Mouse (Mus musculus): ENCODE measurements around the gene Gsta2. TPM values are rescaled to one million over a fixed set of nuclear protein-coding genes. Genes with fewer than 3 reads are reported as not detected.
"Not testable (repeated sequence)": the region's sequence is repeated elsewhere in the genome, so short reads cannot be mapped to it uniquely, and the experiment has no call there.

Gene Gsta2
- 1 to 10 TPM in 2 of 4 experiments, not detected in 2; 6.1 to 7.5 TPM for total RNA-seq (2022)

DNA sequence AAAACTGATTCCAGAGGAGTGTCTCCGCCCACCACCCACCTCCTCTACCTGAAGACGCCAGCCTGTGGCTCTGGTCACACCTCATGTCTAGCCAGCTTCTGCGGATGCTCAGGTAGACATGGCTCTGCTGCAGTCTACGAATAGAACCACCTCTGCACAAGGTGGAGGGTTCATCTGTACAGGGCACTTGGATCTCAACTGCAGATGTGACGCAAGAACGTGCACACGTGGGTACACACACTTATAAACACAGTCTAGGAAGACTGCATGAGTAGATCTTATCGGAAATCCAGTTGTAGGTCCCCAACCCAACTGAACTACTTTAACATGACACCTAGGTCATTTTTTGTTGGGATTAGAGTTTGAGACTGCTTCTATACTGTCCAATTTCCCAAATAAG, at the start of gene Gsta2:
Gene Gsta2, minus strand, starts transcription at position 178 of the 400 bp plus-strand sequence.
- no peak for DNase-seq

DNA sequence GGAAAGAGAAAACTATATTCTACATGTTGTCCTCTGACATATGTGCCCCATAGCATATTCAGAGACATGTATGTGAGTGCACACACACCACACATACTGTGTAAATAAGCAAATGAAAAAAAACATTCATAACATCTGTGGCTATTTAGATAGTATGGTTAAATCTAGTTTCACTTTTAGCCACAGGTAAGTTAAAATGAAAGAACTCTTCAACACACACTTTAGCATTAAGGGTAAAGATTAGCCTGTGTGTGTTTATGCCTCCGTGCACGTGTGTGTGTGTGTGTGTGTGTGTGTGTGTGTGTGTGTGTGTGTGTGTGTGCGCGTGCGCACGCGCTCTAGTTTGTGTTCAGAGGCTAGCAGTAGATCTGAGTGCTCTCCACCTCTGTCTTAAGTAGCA, 46.0 kb upstream of the Gsta2 start:
- no peak for DNase-seq

DNA sequence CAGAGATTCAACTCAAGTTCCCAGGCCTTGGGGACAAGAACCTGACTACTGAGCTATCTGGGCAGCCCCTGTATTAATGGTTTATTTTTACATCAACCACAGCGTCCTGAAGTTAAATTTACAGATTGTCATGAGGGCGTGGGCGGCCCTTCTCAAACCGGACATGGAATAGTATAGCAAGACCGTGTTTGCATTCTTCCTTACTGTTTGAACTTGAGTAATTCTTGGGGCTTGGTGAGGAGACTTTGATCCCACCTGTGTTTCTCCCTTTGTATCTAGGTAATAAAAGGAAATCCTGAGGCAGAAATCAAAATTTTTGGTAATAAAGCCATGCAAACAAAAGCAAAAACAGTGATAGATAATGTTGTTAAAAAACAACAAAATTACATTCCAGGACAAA, 45.0 kb upstream of the Gsta2 start:
- no peak for DNase-seq

DNA sequence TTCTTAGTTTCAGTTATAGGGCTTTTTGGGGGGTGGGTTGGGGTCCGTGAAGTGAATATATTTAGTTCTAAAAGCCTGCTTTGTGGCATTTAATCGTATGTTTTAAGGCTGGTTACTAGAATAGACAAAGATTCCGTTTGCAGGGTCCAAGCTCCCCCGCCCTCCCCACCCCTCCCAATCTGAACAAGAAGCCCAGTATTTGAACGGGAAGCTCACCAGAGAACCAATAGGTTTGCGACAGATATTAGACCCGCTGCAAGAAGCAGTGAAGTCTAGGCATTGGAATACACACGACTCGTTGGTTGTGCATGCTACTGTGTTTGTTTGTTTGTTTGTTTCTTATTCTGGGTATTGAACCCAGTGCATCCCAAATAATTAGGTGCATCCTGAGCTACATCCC, 40.9 kb upstream of the Gsta2 start:
- DNase-seq, result no peak

DNA sequence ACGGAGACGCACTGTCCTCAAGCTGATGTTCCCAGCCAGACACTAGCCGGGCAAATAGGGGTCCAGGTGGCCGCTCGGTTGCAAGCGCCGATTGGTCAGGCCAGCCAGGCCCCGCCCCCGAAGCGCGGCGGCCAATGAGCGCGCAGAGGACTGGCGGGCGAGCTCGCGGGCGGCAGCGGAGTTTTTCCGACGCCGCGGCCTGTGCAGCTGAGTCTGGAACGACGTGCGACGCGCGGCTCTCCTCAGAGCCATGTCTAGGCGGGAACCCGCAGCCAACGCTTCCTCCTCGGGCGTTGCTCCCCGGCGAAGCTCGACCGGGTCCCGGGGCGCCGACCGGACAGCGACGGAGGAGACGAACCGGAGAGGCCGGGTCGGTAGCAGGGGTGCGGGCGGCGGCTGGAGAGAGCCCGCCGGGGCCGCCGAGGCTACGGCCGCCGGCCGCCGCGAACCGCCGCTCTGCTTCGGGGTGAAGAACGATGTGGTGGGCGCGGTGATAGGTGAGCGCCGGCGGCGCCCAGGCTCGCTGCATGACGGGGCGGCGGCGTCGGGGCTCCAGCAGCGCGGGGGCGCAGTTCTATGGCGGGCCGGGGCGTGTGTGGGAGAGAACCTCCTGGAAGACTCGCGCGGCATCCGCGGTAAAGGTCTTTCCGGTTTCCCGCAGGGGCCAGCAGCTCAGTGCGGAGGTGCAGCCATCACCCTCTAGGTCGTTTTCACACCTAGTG, 40.2 kb upstream of the Gsta2 start, which contains the start of gene Ddx43:
Gene Ddx43, plus strand, starts transcription at position 148 of the 722 bp plus-strand sequence.
- no peak for DNase-seq

DNA sequence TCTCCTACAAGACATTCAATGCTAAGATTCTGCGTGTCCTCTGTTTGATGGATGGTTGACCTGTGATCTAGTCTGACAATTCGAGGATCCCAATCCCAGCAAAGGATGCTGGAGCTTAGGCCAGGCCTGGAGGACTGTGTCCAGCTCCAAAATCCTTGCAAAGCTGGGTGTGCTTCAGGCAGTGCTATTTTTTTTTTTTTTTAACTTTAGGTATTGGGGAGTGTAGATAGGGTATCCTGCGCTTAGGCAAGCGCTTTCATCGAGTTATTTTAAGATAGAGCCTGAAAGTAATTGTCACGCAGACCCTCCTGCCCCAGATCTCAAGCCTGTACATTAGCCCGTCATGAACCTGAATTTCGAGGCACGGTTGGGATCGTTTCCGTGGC, 39.6 kb upstream of the Gsta2 start:
- DNase-seq, result no peak

DNA sequence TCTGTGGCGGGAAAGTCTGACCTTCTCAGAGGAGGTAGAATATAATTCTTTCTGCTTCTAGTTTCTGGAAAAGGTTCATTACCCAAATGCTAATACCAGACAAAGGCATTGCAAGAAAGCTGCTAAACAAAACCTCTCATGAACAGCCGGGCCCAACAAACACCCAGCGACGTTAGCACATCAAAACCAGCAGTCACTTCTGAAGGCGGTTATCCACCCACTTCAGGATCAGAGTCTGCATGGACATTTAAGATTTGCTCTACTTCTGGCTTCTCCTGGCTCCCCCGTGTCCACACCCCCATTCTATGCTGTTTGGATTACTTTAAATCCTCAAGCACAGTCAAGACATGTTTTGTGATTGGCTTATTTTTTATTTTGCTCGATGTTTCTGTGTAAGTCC, 39.0 kb upstream of the Gsta2 start:
- DNase-seq, result no peak

DNA sequence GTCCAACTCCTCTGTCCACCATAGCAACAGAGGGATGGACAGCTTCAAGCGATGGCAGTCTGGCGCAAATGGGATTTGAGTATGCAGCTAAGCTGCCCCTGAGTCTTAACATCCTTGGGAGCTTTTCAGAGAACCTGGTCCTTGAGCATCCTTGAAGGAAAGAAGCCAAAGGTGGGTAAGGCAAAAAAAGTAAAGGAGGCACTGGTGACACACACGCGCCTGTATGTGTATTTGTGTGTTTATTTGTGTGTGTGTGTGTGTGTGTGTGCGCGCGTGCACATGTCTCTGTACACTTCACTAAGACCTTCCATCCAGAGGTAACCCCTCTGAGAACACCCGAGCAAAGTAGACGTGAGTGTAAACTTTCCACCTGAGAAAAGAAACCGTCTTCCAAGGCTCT, 38.2 kb upstream of the Gsta2 start:
- no peak for DNase-seq

DNA sequence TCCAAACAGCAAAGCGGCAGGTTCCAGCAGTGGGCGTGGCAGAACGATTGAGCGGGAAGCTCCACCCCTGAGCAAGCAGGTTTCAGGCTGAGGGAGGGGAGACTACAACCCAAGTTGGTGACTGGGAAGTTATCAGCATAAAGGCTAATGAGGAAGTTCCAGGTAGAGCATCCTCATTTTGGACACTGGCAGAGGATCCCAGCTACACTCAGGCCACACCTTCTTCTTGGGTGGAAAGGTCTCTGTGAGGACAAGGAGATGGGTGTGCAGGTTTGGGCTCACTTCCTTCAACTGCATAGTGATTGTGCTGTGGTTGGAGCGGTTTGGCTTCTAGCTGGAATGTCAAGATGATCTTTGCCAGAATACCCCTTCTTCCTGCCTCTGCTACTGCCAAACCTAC, 34.4 kb upstream of the Gsta2 start:
- DNase-seq, result no peak

DNA sequence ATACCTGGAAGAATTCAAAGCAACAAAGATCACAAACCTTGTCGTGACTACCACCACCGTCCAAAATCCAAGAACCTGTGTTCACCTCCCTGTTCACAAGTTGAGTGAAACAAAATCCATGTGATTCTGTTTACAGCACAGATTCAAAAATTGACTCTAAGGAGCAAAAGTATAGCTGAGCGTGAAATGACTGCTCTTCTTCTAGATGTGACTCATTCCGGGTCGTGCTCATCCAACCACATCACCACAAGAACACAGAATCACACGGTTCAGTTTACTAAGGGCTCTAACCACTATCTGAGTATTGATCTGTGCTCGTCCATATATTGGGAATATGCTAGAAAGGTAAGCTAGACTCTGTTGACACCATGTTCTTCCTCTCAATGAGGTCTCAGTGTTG, 31.4 kb upstream of the Gsta2 start:
- no peak for DNase-seq

DNA sequence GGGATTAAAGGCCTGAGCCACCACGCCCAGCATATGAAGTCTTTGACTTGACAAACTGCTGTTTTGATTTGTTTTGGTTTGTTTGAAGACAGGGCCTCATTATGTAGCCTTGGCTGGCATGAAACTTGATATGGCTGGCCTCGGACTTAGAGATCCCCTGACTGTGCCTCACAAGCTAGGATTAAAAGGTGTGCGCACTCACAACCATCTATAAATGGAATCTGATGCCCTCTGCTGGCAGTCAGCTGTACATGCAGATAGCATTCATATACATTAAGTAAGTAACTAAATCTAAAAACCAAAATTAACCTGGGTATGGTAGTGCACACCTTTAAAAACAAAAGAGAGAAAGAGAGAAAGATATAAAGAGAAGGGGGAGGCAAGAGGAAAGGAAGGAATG, 30.3 kb upstream of the Gsta2 start:
- DNase-seq, result no peak

DNA sequence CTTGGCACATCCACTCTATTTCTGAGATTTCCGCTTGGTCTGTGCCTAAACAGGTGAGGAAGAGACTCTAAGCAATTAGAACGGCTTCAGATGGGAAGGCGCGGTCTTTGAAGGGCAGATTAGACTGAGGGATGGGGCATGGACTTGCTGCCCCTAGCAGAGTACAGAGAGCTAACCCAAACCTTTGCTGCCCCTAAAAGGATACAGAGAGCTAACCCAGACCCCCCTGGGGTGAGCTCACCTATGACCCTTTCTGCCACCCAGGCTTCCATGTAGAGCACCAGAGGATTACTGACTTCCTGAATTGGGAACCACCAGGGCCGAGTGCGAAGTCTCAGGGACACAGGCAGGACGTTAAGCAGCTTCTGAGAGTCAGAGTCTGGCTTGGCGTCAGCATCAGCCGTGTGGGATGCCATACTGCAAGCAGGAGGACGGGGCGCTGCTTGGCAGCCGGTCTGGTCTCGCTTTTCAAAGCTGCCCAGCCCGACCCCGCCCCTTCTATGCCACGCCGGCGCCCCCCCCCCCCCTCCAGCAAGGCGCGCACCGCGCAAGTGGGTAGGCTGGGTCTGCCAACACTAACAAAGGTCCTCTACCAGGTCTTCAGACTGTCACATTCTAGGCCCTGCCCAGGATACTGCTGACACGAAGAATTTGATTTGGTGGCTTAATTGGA, 22.7 kb upstream of the Gsta2 start, which contains the start of gene Ooep:
Gene Ooep, minus strand, starts transcription at position 613 of the 673 bp plus-strand sequence.
- DNase-seq, result no peak

DNA sequence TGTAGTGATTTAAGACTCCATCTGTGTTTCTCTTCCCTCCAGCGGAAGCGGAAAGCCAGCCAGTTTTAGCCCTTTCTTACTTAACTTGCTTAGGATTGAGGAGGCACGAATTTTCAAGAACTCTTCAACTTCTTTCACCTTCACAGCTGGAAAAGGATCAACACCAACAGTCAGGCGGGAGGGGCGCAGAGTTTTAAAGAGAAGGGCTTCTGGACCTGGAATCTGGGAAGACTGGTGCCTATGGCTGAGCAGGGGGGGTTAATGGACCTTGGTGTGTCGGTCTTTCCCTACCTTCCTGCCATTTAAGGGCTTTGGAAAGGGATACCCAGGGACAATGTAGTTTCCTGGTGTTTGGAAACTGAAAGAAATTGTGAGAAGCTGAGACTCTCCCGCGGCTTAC, 22.0 kb upstream of the Gsta2 start:
- no peak for DNase-seq

DNA sequence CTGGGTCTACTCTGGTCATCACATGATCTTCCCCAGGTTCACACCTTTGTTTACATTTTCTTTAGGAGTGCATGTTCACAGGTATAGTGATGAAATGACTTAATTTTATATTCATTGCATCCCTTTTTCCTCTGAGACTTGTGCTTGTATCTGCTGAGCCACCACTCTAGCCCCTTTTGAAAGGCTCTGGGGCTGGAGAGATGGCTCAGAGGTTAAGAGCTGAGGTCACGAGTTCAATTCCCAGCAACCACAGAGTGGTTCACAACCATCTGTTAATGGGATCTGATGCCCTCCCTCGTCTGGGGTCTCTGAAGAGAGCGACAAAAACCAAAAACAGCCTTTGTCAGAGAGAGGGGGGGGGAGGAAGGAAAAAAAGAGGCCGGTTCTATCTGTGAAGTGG, 19.9 kb upstream of the Gsta2 start:
- no peak for DNase-seq

DNA sequence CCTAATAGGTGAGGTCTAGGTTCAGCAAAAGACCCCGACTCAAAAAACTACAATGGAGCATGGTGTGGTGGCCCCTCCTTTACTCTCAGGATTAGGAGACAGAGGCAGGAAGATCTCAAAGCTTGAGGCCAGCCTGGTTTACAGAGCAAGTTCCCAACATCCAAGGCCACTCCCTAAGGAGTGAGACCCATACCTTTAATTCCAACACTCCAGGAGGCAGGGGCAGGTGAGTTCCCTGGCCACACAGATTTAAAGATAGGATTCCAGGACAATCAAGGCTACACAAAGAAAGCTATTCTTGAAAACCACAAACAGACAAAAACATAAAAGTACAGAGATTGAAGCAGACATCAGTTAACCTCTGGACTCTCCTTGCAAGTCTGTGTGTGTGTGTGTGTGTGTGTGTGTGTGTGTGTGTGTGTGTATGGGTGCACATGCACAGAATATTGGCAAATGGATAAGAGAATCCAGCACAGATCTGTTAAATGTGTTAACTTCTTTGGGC, 19.3 kb upstream of the Gsta2 start:
- no peak for DNase-seq

DNA sequence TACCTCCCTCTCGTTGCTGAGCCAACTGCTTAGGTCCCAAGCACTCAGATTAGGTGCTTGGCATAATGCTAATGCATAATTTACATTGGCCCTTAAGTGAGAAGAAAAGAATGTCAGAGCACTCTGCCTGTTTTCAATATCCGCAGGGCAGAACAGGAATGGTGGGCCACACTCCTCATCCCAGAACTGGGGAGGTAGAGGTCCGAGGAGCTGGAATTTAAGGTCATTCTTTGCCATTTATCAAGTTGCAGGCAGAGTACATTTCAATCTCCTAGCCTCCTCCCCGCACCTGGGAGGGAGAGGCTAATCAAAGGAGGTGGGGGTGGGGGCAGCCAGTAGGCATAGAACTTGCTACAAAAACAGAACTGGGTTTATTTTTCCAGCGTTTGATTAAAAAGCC, 18.8 kb upstream of the Gsta2 start:
- no peak for DNase-seq

DNA sequence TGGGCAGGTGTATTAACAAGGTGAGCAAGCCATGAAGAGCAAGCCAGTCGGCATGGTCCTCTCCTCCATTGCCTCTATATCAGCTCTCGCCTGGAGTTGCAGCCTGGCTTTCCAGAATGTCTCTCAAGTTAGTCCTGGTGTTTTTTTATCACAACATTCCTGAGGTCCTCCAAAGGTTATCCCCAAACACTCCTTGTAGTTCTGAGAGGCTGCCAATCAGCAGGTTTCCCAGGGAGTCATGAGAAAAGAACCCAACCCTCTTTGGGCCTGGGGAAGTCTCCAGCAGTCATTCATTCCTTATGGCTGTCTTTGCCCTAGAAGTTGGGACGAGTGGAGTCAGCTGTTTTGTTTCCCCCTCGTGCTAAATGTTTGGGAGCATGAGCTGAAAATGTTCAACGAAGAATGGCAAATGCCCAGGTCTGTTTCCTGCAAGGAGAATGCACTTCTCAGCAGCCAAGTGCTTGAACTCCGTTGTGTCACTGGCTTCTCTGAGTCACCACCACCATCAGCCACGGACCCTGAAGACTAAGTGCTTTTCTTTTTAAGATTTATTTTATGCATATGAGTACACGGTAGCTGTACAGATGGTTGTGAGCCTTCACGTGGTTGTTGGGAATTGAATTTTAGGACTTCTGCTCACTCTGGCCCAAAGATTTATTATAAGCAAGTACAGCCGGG, 17.4 kb upstream of the Gsta2 start:
- no peak for DNase-seq

DNA sequence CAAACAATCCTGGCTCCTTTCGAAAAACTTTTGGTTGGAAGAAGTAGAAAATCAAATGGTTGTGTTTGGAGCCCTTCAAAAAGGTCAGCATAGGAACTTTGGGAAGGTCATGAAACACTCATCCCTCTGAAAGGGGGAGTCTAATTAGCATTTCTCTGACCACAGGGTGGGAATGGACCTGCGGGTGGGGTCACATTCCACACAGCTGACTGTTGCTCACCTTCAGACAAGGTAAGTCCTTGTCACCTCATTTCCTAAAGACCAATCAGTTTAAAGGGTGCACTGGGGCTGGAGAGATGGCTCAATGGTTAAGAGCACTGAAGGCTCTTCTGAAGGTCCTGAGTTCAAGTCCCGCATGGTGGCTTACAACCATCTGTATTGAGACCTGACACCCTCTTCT, 15.9 kb upstream of the Gsta2 start:
- no peak for DNase-seq

DNA sequence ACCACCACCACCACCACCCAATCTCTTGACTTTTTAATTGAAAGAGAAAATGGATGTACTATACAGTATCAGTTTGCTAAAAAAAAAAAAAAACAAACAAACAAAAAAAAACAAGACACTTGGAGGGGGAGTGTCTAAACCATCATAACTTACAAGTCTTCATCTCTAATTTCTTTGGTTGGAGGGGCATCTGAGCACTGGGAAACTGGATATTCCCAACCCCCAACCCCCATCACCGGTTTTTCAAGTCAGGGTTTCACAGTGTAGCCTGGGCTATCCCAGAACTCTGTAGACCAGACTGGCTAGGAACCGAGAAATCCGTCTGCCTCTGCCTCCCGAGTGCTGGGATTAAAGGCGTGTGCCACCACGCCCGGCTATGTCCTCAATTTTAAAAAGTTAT, 14.2 kb upstream of the Gsta2 start:
- DNase-seq, result no peak

DNA sequence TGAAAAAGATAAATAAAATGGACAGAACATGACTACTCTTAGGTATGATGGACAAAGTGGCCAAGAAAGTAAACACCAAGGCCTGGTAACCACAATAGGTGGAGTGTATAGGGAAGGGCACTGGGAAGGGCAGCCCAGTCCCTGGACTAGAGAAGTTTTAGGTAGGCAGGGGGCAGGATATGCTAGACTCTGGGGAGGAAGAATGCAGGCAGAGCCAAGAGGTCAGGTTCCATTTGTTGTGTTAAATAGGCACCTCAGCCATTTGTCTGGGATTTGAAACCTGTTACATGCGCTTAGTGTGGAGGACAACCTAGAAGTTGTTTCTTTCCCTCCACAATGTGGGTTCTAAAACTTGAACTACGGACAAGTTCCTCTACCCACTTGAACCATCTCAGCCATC, 13.8 kb upstream of the Gsta2 start:
- DNase-seq, result no peak

DNA sequence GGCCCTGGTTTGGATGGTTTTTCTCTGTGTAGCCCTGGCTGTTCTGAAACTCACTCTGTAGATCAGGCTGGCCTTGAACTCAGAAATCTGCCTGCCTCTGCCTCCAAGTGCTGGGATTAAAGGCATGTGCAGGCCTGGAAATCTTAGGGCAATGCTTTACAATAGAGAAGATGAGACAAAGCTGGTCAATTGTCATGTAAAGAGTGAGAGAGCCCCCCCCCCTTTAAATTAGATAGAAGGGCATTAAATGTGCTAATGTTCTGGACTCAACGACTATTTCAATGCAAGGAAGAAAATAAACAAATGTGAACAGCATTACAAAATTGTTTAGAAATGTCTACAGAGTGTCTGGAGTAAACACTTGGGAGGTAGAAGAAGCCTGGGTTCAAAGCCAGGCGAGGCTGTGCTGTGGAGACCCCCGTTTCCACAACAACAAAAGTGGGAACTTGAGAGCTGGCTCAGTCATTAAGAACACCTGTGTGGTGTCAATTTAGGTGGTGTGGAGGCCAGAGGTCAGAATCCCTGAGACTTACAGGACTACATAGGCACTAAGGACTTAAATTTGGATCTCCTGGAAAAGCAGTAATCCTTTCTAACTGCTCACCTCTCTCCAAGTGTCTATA, 13.2 kb upstream of the Gsta2 start:
- no peak for DNase-seq

DNA sequence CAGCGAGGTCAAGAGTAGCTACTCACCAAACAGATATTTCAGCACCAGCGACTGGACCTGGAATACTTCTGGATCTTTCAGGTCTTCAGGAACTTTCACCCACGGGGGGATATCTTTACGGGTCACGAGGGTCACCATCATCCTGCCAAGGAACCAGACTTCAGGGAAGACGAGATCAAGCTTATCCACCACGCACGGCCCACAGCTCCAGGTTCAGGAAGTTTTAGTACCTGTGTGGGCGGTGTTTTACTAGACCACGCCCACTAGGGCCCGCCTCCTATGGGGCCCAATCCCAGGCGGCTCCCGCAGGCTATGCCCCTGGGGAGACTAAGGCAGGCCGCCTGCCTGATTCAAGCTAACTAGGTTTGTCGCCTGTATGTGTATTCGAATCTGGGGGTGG, 12.4 kb upstream of the Gsta2 start, which contains the start of gene Dppa5a:
Gene Dppa5a, minus strand, starts transcription at position 219 of the 400 bp plus-strand sequence.
- not testable (repeated sequence) for DNase-seq
